Mouse (Mus musculus): ENCODE measurements at regions not wholly inside any gene's neighbourhood (a gene's known extent, or its start where the extent isn't known, plus 50 kb on each side); places are given as distances from the start of the nearest gene placed in this dataset.
A peak's percentile ranks its signal among the peaks of the same experiment; 100 is the strongest.
"Not testable (repeated sequence)": the region's sequence is repeated elsewhere in the genome, so short reads cannot be mapped to it uniquely, and the experiment has no call there.

DNA sequence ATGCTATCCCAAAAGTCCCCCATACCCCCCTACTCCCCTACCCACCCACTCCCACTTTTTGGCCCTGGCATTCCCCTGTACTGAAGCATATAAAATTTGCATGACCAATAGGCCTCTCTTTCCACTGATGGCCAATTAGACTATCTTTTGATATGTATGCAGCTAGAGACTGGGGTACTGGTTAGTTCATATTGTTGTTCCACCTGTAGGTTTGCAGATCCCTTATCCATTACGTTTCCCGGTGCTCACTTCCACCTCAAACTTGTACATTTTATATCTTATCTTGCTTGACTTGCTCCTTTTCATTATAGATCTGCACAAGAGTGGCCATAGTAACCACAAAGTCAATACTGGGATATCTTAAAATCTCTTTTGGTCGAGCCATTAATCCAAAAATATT lies 2329.9 kb upstream of the Aga start:
- not testable (repeated sequence) for DNase-seq (ENCODE audit: low spot score)

DNA sequence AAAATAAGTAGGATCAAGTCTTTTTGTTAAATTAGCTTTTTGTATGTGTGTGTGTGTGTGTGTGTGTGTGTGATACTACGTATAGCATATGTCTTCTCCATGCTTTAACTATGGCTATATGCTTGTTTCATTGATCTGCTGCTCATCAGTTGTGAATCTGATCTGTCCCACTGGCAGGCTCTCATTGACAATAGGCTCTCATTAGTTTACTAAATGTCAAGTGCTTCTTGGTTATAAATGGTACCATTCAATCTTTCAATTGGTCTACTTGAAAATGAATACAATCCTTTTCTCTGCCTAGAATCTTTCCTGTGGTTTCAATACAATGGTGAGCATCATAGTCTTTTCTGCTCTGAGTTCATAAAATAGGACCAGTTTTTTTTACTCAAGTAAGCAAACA lies 2326.4 kb upstream of the Tenm3 start:
- DNase-seq (ENCODE audit: low spot score): no peak

- DNase-seq (ENCODE audit: low spot score): peak; percentile 13
Measured at GRCm38 (mm10) chr8:51145315-51145714, 2301.6 kb upstream of the Tenm3 start.

DNA sequence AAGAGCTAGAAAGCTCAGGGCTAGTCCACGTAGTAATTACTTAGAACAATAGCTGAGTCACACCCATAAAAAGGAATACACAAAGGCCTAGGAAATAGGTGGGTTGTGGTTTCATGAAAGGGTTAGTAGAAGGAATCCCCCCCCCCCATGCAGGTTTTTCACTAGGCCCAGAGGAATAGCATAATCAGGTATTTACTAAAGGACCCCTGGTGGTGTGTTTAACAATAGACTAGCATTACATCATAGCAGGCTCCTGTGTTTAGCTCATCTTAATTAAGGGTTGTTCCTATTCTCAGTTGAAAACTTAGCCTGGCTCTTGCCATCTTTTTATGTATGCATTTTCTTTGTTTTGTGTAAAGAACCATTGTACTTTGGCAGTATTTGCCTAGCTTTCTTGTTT lies 2281.7 kb upstream of the Tenm3 start:
- DNase-seq (ENCODE audit: low spot score): not testable (repeated sequence)
